8 mouse cellular contexts compared by ENCODE assay signal in the genomic region with DNA sequence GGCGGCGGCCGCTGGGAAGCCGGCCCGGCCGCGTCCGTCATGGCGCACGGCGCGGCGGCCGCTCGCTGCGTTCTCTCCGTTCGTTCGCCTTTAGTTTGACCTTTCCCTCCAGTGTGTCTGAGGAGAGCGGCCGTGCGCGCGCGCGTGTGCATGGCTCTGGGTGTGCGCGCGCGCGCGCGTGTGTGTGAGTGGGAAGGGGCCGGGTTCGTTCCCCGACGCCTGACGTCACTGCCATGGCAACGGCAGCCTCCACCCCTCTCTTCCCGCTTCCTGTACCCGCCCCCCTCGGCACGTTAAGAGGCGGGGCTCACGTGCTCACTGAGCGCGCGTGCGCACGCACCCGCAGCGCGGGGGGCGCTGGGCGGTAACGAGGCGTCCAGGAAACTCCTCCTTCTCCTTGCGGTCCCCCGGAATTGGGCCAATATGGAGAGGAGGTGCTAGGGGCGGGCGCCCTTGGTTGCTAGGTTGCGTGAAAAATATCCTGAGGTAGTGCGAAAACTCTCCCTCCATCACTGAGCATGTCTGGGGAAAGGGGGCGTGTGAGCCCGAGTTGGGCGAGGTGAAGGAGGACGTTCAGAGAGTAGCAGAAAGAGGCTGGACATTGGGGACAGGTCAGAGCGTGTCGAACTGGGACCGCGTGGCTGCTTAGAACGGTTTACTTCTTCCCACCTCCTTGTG.
DNase-seq lines count a peak whose midpoint lies in the region; ATAC-seq lines count a peak whose summit lies in the region.

No protein-coding gene starts in this region.

- DNase-seq in adipocyte (ENCODE audit: low spot score), result peak; percentile 99
- DNase-seq in embryo, embryonic 10 days (ENCODE audit: low spot score), result peak; percentile 98
- peak; percentile 99 for DNase-seq in gastrocnemius, postnatal 10 days
- DNase-seq in induced T-regulatory cell, adult 2 months (ENCODE audit: low read depth), result peak; percentile 100
- peak; percentile 98 to 99 for DNase-seq in left cerebral cortex, adult 9 months (ENCODE audit: low spot score in 2 of 2)
- DNase-seq in right cerebral cortex, postnatal 14 days, result peak; percentile 98
- DNase-seq in urinary bladder, postnatal 36 days (ENCODE audit: low spot score in 2 of 2), result peak; percentile 98

- peak; percentile 87 for ATAC-seq in megakaryocyte progenitor cell, adult 5-6 weeks (replicated peaks; ENCODE audit: poor library complexity)

Comparison
In these comparisons a context has a peak if more than half of its experiments do, and no peak if none do; other contexts are left out.
1. Peak in every context shown above with its lines: DNase-seq and ATAC-seq.